ENCODE assay signal across 16 mouse cellular contexts in genomic region chr13:109280433-109280832, GRCm38 (mm10).
DNase-seq lines count a peak whose midpoint lies in the region; TF ChIP-seq lines count a peak whose summit lies in the region.
"Had no signal": no experiment of that assay in that cellular context is flagged by ENCODE, and none has a peak within 500 bp of the region (broad histone marks: within the 10 kb centered on the region; RNA-seq: fewer than 3 reads in every experiment).

No protein-coding gene starts in this region.

- intact Hi-C loops in left cerebral cortex, postnatal 36 days (cut with DNase I), result no loop called here
- intact Hi-C loops in gastrocnemius, adult 2 months (cut with DNase I), result no loop called here

- DNase-seq in layer of hippocampus, adult 11-12 months (ENCODE audit: low spot score), result peak; percentile 27
- no peak for DNase-seq in layer of hippocampus, postnatal 10 days (ENCODE audit: low spot score in 2 of 2)
- peak; percentile 73 for DNase-seq in adrenal gland, postnatal 10 days
- peak; percentile 16 for DNase-seq in adrenal gland, postnatal 25 days
- DNase-seq in left cerebral cortex, postnatal 36 days (ENCODE audit: low spot score in 2 of 2), result peak; percentile 18 to 33
- DNase-seq in gastrocnemius, adult 2 months, result no peak
- no peak for DNase-seq in T-cell, adult 2 months (ENCODE audit: low spot score)
- DNase-seq: gastrocnemius, postnatal 14 days; heart, adult 2 months; lung, embryonic 14.5 days had no signal

- no peak overlapping the region for H3K27ac ChIP-seq in gastrocnemius, adult 2 months
- H3K27ac ChIP-seq: heart, adult 2 months; hindbrain, embryonic 12.5 days; intestine, embryonic 15.5 days; limb, embryonic 10.5 days; macrophage; midbrain, embryonic 12.5 days had no signal

- no peak overlapping the region for H3K4me3 ChIP-seq in gastrocnemius, adult 2 months
- H3K4me3 ChIP-seq: erythroblast, embryonic 14.5 days; heart, adult 2 months; hindbrain, embryonic 12.5 days; intestine, embryonic 15.5 days; limb, embryonic 10.5 days; midbrain, embryonic 12.5 days had no signal

- TF ChIP-seq CTCF in gastrocnemius, adult 2 months (IDR thresholded peaks at IDR 0.05), result no peak

Comparison
In these comparisons a context has a peak if more than half of its experiments do, and no peak if none do; other contexts are left out.
1. DNase-seq: peak in layer of hippocampus, adult 11-12 months (single experiment), adrenal gland, postnatal 10 days (single experiment), adrenal gland, postnatal 25 days (single experiment) and left cerebral cortex, postnatal 36 days (2 of 2); none in layer of hippocampus, postnatal 10 days (0 of 2), gastrocnemius, adult 2 months (single experiment) and T-cell, adult 2 months (single experiment).